Mouse (Mus musculus) small intestine, adult 2 months (tissue): ENCODE measurements around the gene Mios. TPM values are rescaled to one million over a fixed set of nuclear protein-coding genes. Genes with fewer than 3 reads are reported as not detected.

Experiments used
- H3K27ac ChIP-seq: fragments of 200-500 bp; 2 replicates; pipeline ENCODE4 v1.5.1; 2012; ENCODE audit warnings: low read depth, low read length, control low read depth, inconsistent platforms; ENCODE audit not compliant: insufficient read depth
- H3K27me3 ChIP-seq: fragments of 200-500 bp; 2 replicates; pipeline ENCODE4 v1.6.1; 2012; ENCODE audit warnings: mild to moderate bottlenecking, moderate library complexity, low read length, inconsistent platforms; ENCODE audit not compliant: control insufficient read depth, insufficient read depth
- H3K36me3 ChIP-seq: fragments of 200-500 bp; 2 replicates; pipeline ENCODE4 v1.6.1; 2012; ENCODE audit warnings: mild to moderate bottlenecking, low read length, control low read depth, inconsistent platforms; ENCODE audit not compliant: control insufficient read depth, insufficient read depth
- H3K4me1 ChIP-seq: fragments of 200-500 bp; 2 replicates; pipeline ENCODE4 v1.6.1; 2012; ENCODE audit warnings: low read length, inconsistent platforms, mixed read lengths; ENCODE audit not compliant: control insufficient read depth, insufficient read depth, insufficient read length
- H3K4me3 ChIP-seq: fragments of 200-500 bp; 2 replicates; pipeline ENCODE4 v1.5.1; 2012; ENCODE audit warnings: low read depth, mild to moderate bottlenecking, control low read depth, inconsistent platforms, low read length, moderate library complexity
- CTCF ChIP-seq: fragments of 200-500 bp; IDR thresholded peaks from 2 replicates; pipeline ENCODE4 v1.5.1; 2012; ENCODE audit warnings: low read depth, mild to moderate bottlenecking, control low read depth, inconsistent platforms, low read length, moderate library complexity, mixed read lengths; ENCODE audit not compliant: insufficient replicate concordance, insufficient read length; ENCODE audit errors: extremely low read depth
- POLR2A ChIP-seq: fragments of 200-500 bp; IDR thresholded peaks from 2 replicates; pipeline ENCODE4 v1.6.1; 2012; ENCODE audit warnings: low read depth, mild to moderate bottlenecking, control low read depth, inconsistent platforms, low read length, moderate library complexity
- WGBS: fragments of 180-500 bp; shearing (Covaris S2); methylation state at CpG from one replicate; pipeline ENCODE4 v1.1.7; 2018; 5-methylcytosine and 5-hydroxymethylcytosine counted together
- polyA plus RNA-seq: library from polyadenylated mRNA; depleted of rRNA; stranded (reverse); fragments of >200 nt; gene quantifications from 2 replicates; pipeline ENCODE4 v1.2.3, GENCODE M21; 2012; rRNA removed

The Mios gene
- 0.37 and 0.43 TPM in 2 replicates for polyA plus RNA-seq

GRCm38 (mm10) chr6:8209047-8209865 is at the start of gene Mios:
Mios (plus strand) TSS chr6:8209222.
- H3K4me1 ChIP-seq: peaks cover 2% of the 10 kb centered on the region; the same call in 1 of the 2 replicates
- TF ChIP-seq POLR2A (peak; percentile 18; the same call in 1 of the 2 replicates), CTCF (peak; percentile 31; the same call in 1 of the 2 replicates)
- under 1% methylated on average over 90 of the region's 90 CpGs for WGBS
- peaks cover 2% of the 10 kb centered on the region; the same call in 1 of the 2 replicates for H3K36me3 ChIP-seq
- H3K4me3 ChIP-seq: peak within 1 kb of the TSS; percentile 96
- H3K27ac ChIP-seq: peak within 1 kb of the TSS; percentile 56
- no peaks in the 10 kb centered on the region for H3K27me3 ChIP-seq

GRCm38 (mm10) chr6:8160001-8160400 is 49.0 kb upstream of the Mios start:
- no peak for TF ChIP-seq CTCF
- H3K36me3 ChIP-seq: no peaks in the 10 kb centered on the region
- H3K4me3 ChIP-seq: no peak overlapping the region
- WGBS: 41% methylated on average over 2 of the region's 2 CpGs
- no peak overlapping the region; the same call in 1 of the 2 replicates for H3K27ac ChIP-seq
- H3K27me3 ChIP-seq: no peaks in the 10 kb centered on the region
- no peaks in the 10 kb centered on the region for H3K4me1 ChIP-seq

DNA sequence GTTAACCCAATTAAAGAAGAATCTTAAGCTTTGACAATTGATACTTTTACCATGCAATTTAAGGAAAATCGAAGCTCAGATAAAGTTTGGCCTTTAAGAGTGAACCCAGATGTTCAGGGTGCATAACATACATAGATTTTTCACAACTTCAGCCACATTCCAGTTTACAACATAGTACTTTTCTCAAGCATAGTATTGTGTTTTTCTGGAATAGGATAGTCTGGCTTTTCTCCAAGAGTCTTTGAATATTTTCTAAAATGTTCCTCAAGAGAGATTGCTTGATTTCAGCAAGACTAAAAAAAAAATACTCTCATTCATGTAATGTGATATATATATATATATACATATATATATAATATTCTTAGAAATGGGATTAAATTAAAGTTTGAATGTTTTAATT is 44.3 kb upstream of the Mios start:
- Histone ChIP-seq H3K36me3 (no peaks in the 10 kb centered on the region), H3K4me3 (no peak overlapping the region), H3K27me3 (no peaks in the 10 kb centered on the region), H3K27ac (no peak overlapping the region), H3K4me1 (no peaks in the 10 kb centered on the region)
- 40% methylated on average over 1 of the region's 1 CpGs for WGBS
- TF ChIP-seq CTCF: no peak
- no peak for TF ChIP-seq POLR2A

- H3K27me3 ChIP-seq: no peaks in the 10 kb centered on the region
- H3K4me1 ChIP-seq: no peaks in the 10 kb centered on the region
- H3K27ac ChIP-seq: no peak overlapping the region
- TF ChIP-seq POLR2A (no peak), CTCF (no peak)
- no peak overlapping the region for H3K4me3 ChIP-seq
- no peaks in the 10 kb centered on the region for H3K36me3 ChIP-seq
- WGBS: 72% methylated on average over 1 of the region's 1 CpGs
These were observed 36.9 kb upstream of the Mios start for GRCm38 (mm10) chr6:8172101-8172500.

DNA sequence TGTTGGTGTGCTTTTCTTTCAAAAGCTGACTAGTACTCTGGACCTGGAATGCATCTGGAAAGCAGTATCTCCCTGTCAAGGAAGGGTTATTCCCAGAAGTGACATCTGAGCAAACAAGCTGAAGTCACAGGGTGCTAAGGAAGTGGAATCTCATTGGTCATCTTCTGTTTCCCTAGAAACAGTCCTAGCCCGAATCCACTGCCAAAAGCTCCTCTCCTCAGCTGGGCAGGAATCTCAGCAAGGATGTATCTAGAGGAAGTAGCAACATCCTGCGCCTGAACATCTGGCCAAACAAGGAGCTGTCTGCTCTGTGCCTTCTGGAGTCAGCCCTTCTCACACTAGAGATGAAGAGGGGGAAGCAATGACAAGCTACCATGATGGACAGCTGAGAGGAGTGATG is 35.0 kb upstream of the Mios start:
- no peaks in the 10 kb centered on the region for H3K36me3 ChIP-seq
- WGBS: 57% methylated on average over 2 of the region's 2 CpGs
- TF ChIP-seq CTCF: no peak
- no peak for TF ChIP-seq POLR2A

DNA sequence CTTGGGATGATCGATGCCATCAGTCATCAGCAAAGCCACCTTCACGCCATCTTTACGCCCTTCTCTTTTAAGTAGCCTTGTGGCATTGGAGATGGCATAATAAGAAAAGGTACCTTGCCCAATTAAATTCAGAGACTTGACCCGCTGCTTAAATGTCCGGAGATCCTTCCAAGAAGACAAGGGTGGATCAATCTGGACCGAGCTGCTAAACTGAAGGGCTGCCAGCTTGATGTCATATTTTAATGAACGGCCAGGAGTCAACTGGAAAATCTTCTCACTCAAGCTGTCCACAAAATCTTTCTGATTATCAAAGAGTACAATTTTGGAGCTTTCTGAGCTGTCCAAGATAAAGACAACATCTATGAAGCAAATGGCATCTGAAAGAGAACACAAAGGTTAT is 33.7 kb upstream of the Mios start:
- 93% methylated on average over 7 of the region's 7 CpGs for WGBS
- no peak overlapping the region for H3K27ac ChIP-seq
- TF ChIP-seq CTCF: no peak
- no peak for TF ChIP-seq POLR2A

More for the DNA sequence above, 35.0 kb upstream of the Mios start:
- Histone ChIP-seq H3K4me1 (no peaks in the 10 kb centered on the region), H3K4me3 (no peak overlapping the region), H3K27me3 (no peaks in the 10 kb centered on the region), H3K27ac (no peak overlapping the region)

DNA sequence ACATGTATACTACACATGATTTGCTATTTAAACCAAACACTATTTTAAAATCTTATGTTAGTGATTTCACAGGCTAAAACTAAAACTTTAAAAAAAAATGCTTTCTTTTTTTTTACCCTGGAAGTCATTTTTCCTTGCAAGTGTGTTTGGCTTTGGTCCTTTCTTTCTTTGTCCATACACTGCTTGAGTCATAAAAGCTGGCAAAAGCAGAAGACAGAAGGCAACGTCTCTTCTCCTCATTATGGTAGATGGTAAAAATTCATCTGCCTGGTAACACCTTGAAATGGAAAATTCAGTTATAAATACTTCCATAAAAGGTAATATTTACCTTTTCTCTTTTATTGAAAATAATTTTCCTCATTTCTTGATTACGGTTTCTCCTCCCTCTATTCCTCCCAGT is 32.9 kb upstream of the Mios start:
- TF ChIP-seq POLR2A (no peak), CTCF (no peak)
- no peaks in the 10 kb centered on the region for H3K4me1 ChIP-seq
- WGBS: 74% methylated on average over 2 of the region's 2 CpGs
- H3K4me3 ChIP-seq: no peak overlapping the region
- H3K36me3 ChIP-seq: no peaks in the 10 kb centered on the region
- H3K27ac ChIP-seq: no peak overlapping the region
- no peaks in the 10 kb centered on the region for H3K27me3 ChIP-seq

More for the DNA sequence above, 33.7 kb upstream of the Mios start:
- Histone ChIP-seq H3K4me3 (no peak overlapping the region), H3K4me1 (no peaks in the 10 kb centered on the region), H3K36me3 (no peaks in the 10 kb centered on the region), H3K27me3 (no peaks in the 10 kb centered on the region)
